25 mouse cellular contexts compared by ENCODE assay signal in the genomic region with DNA sequence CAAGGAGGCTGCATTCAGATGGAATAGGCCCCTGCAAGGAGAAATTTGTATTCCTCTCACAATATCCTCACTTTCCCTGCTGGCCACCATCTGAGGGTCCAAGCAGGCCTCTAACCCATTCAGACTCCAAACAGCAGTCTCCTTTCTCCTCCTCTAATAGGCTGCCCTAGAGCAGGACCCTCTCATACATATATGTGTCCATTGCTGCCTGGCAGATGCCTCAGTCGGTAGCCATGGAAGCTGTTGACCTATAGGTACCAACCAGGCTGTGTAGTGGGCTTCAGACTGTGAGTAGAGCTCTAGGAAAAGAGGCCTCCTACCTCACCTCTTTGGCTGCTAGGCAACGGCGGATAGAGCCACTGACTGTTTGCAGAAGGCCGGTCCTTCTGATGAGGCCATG.
A peak's percentile ranks its signal among the peaks of the same experiment; 100 is the strongest.
DNase-seq lines count a peak whose midpoint lies in the region; ATAC-seq lines count a peak whose summit lies in the region.
"Had no signal": no experiment of that assay in that cellular context is flagged by ENCODE, and none has a peak within 500 bp of the region (broad histone marks: within the 10 kb centered on the region; RNA-seq: fewer than 3 reads in every experiment).

No protein-coding gene starts in this region.

- peak; percentile 65 for ATAC-seq in forebrain, embryonic 13.5 days
- no peak for ATAC-seq in forebrain, embryonic 11.5 days (replicated peaks; ENCODE audit: low FRiP score)
- 0 out of 2 replicates have a peak, but pooled peaks have one; percentile 23 for ATAC-seq in hindbrain, embryonic 16.5 days
- ATAC-seq in hindbrain, embryonic 12.5 days (ENCODE audit: low FRiP score), result no peak
- ATAC-seq in forebrain, embryonic 15.5 days (replicated peaks), result peak; percentile 29; the same call in 1 of the 2 replicates
- peak; percentile 47; the same call in 1 of the 2 replicates for ATAC-seq in midbrain, embryonic 15.5 days (replicated peaks)
- ATAC-seq: intestine, postnatal 0 days; liver, embryonic 12.5 days; liver, postnatal 0 days; lung, postnatal 0 days had no signal

- H3K9me3 ChIP-seq in forebrain, embryonic 13.5 days (replicated peaks), result no peaks in the 10 kb centered on the region
- no peaks in the 10 kb centered on the region for H3K9me3 ChIP-seq in forebrain, embryonic 11.5 days (ENCODE audit: control insufficient read depth, low read length)
- no peaks in the 10 kb centered on the region for H3K9me3 ChIP-seq in hindbrain, embryonic 16.5 days (ENCODE audit: control insufficient read depth, low read length)
- no peaks in the 10 kb centered on the region for H3K9me3 ChIP-seq in hindbrain, embryonic 12.5 days (replicated peaks)
- H3K9me3 ChIP-seq in forebrain, embryonic 15.5 days, result no peaks in the 10 kb centered on the region
- no peaks in the 10 kb centered on the region for H3K9me3 ChIP-seq in midbrain, embryonic 15.5 days
- H3K9me3 ChIP-seq: G1E; heart, embryonic 10.5 days; heart, embryonic 15.5 days; liver, embryonic 12.5 days; megakaryocyte, embryonic 14.5 days had no signal

- H3K4me2 ChIP-seq in forebrain, embryonic 13.5 days, result no peak overlapping the region
- no peak overlapping the region for H3K4me2 ChIP-seq in forebrain, embryonic 11.5 days (ENCODE audit: low read depth, low read length, severe bottlenecking)
- H3K4me2 ChIP-seq in hindbrain, embryonic 16.5 days (ENCODE audit: low read length), result no peak overlapping the region
- no peak overlapping the region for H3K4me2 ChIP-seq in hindbrain, embryonic 12.5 days (replicated peaks)
- H3K4me2 ChIP-seq in forebrain, embryonic 15.5 days (replicated peaks), result no peak overlapping the region
- H3K4me2 ChIP-seq in midbrain, embryonic 15.5 days, result no peak overlapping the region
- H3K4me2 ChIP-seq: heart, embryonic 15.5 days; liver, embryonic 12.5 days had no signal

- no peaks in the 10 kb centered on the region for H3K36me3 ChIP-seq in forebrain, embryonic 13.5 days (ENCODE audit: poor library complexity, severe bottlenecking)
- no peaks in the 10 kb centered on the region for H3K36me3 ChIP-seq in forebrain, embryonic 11.5 days (ENCODE audit: control insufficient read depth, insufficient read depth, low read length)
- H3K36me3 ChIP-seq in hindbrain, embryonic 16.5 days (ENCODE audit: control insufficient read depth, insufficient read depth, low read length), result no peaks in the 10 kb centered on the region
- no peaks in the 10 kb centered on the region for H3K36me3 ChIP-seq in hindbrain, embryonic 12.5 days
- no peaks in the 10 kb centered on the region for H3K36me3 ChIP-seq in forebrain, embryonic 15.5 days
- H3K36me3 ChIP-seq in midbrain, embryonic 15.5 days (replicated peaks), result no peaks in the 10 kb centered on the region
- H3K36me3 ChIP-seq: G1E; heart, embryonic 10.5 days; heart, embryonic 15.5 days; liver, embryonic 12.5 days had no signal

- H3K4me1 ChIP-seq in forebrain, embryonic 13.5 days, result peaks cover 19% of the 10 kb centered on the region
- H3K4me1 ChIP-seq in forebrain, embryonic 11.5 days (replicated peaks; ENCODE audit: control insufficient read depth, insufficient read depth, low read length), result no peaks in the 10 kb centered on the region
- peaks cover 6% of the 10 kb centered on the region for H3K4me1 ChIP-seq in hindbrain, embryonic 16.5 days (ENCODE audit: control insufficient read depth, insufficient read depth, low read depth, low read length)
- H3K4me1 ChIP-seq in hindbrain, embryonic 12.5 days, result peaks cover 8% of the 10 kb centered on the region; the same call in 1 of the 2 replicates
- H3K4me1 ChIP-seq in forebrain, embryonic 15.5 days, result peaks cover 22% of the 10 kb centered on the region
- peaks cover 13% of the 10 kb centered on the region for H3K4me1 ChIP-seq in midbrain, embryonic 15.5 days
- H3K4me1 ChIP-seq: liver, embryonic 12.5 days had no signal

- no peaks in the 10 kb centered on the region for H3K27me3 ChIP-seq in forebrain, embryonic 13.5 days
- H3K27me3 ChIP-seq in forebrain, embryonic 11.5 days (ENCODE audit: control insufficient read depth, insufficient read depth, low read length), result no peaks in the 10 kb centered on the region
- H3K27me3 ChIP-seq in hindbrain, embryonic 16.5 days (replicated peaks; ENCODE audit: control insufficient read depth, insufficient read depth, low read length), result no peaks in the 10 kb centered on the region
- H3K27me3 ChIP-seq in hindbrain, embryonic 12.5 days, result no peaks in the 10 kb centered on the region
- H3K27me3 ChIP-seq in forebrain, embryonic 15.5 days, result no peaks in the 10 kb centered on the region
- H3K27me3 ChIP-seq in midbrain, embryonic 15.5 days (replicated peaks), result no peaks in the 10 kb centered on the region
- H3K27me3 ChIP-seq: heart, embryonic 15.5 days; liver, embryonic 12.5 days had no signal

- WGBS in forebrain, embryonic 13.5 days, result 78% methylated on average over 4 of the region's 4 CpGs
- 85% methylated on average over 4 of the region's 4 CpGs for WGBS in forebrain, embryonic 11.5 days
- 78% methylated on average over 4 of the region's 4 CpGs for WGBS in hindbrain, embryonic 16.5 days
- WGBS in hindbrain, embryonic 12.5 days, result 78% methylated on average over 4 of the region's 4 CpGs
- 59% methylated on average over 4 of the region's 4 CpGs for WGBS in forebrain, embryonic 15.5 days
- 70% methylated on average over 4 of the region's 4 CpGs for WGBS in midbrain, embryonic 15.5 days

- no peak overlapping the region for H3K27ac ChIP-seq in forebrain, embryonic 13.5 days
- no peak overlapping the region for H3K27ac ChIP-seq in forebrain, embryonic 11.5 days (ENCODE audit: low read depth, low read length)
- H3K27ac ChIP-seq in hindbrain, embryonic 16.5 days (ENCODE audit: low read depth, low read length), result no peak overlapping the region
- no peak overlapping the region for H3K27ac ChIP-seq in hindbrain, embryonic 12.5 days
- no peak overlapping the region for H3K27ac ChIP-seq in forebrain, embryonic 15.5 days (replicated peaks)
- H3K27ac ChIP-seq in midbrain, embryonic 15.5 days, result peak overlapping the region; percentile 38; the same call in 1 of the 2 replicates
- H3K27ac ChIP-seq: heart, embryonic 10.5 days; heart, embryonic 15.5 days; liver, embryonic 12.5 days had no signal

- no peak overlapping the region for H3K4me3 ChIP-seq in forebrain, embryonic 13.5 days
- no peak overlapping the region for H3K4me3 ChIP-seq in forebrain, embryonic 11.5 days (ENCODE audit: low read depth, low read length)
- no peak overlapping the region for H3K4me3 ChIP-seq in hindbrain, embryonic 16.5 days (ENCODE audit: low read length)
- H3K4me3 ChIP-seq in hindbrain, embryonic 12.5 days, result no peak overlapping the region
- H3K4me3 ChIP-seq in forebrain, embryonic 15.5 days, result no peak overlapping the region
- no peak overlapping the region for H3K4me3 ChIP-seq in midbrain, embryonic 15.5 days
- H3K4me3 ChIP-seq: erythroblast, embryonic 14.5 days; heart, embryonic 10.5 days; heart, embryonic 15.5 days; liver, embryonic 12.5 days; megakaryocyte, embryonic 14.5 days had no signal

- H3K9ac ChIP-seq in forebrain, embryonic 13.5 days, result no peak overlapping the region
- no peak overlapping the region for H3K9ac ChIP-seq in forebrain, embryonic 11.5 days (ENCODE audit: low read length)
- H3K9ac ChIP-seq in hindbrain, embryonic 16.5 days (ENCODE audit: low read depth, low read length), result no peak overlapping the region
- H3K9ac ChIP-seq in hindbrain, embryonic 12.5 days, result no peak overlapping the region
- H3K9ac ChIP-seq in forebrain, embryonic 15.5 days (replicated peaks), result no peak overlapping the region
- no peak overlapping the region for H3K9ac ChIP-seq in midbrain, embryonic 15.5 days
- H3K9ac ChIP-seq: heart, embryonic 15.5 days; liver, embryonic 12.5 days; liver, postnatal 0 days had no signal

- DNase-seq in forebrain, embryonic 11.5 days (ENCODE audit: low spot score), result no peak
- no peak for DNase-seq in embryo, embryonic 11 days
- DNase-seq: adrenal gland, postnatal 10 days; cerebellum, adult 11-12 months; cerebellum, adult 9-11 months; gastrocnemius, postnatal 14 days; kidney, adult 9 months; kidney, postnatal 10 days; layer of hippocampus, postnatal 36 days; liver, postnatal 0 days; lung, postnatal 4 days; thymus, postnatal 4 days had no signal

Comparison
In these comparisons a context has a peak if more than half of its experiments do, and no peak if none do; other contexts are left out.
1. ATAC-seq: peak in forebrain, embryonic 13.5 days (single experiment), hindbrain, embryonic 16.5 days (single experiment), forebrain, embryonic 15.5 days (single experiment) and midbrain, embryonic 15.5 days (single experiment); none in forebrain, embryonic 11.5 days (single experiment) and hindbrain, embryonic 12.5 days (single experiment).